Mouse (Mus musculus): ENCODE results near the gene Vwa2.

GRCm38 (mm10) chr19:56953856-56954255, 79.8 kb downstream of the Vwa2 start:
- no peak for TF ChIP-seq EP300 (IDR thresholded peaks at IDR 0.05; ENCODE audit: low read depth)
- TF ChIP-seq CTCF (IDR thresholded peaks at IDR 0.05; ENCODE audit: low read depth): no peak

Data from liver, embryonic 14.5 days (tissue).